16 mouse cellular contexts compared by ENCODE assay signal in the genomic region with DNA sequence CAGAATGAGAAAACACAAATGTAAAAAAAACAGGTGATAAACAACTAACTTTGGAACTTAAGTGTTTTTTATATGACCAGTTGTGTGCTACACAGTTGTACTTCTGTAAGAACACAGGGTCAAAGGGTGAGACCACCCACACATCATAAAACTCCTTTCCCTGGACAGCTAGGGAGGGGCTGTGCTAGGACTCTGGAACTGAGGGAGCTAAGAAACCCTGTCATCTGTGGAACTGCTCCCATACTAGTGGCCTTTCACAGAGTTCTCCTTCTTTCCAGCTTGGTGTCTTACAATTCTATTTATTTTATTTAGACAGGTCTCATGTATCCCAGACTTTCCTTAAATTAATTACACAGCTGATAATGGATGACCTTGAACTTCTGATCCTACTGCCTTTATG.
"Had no signal": no experiment of that assay in that cellular context is flagged by ENCODE, and none has a peak within 500 bp of the region (broad histone marks: within the 10 kb centered on the region; RNA-seq: fewer than 3 reads in every experiment).

No protein-coding gene starts in this region.

- H3K27me3 ChIP-seq: liver, embryonic 13.5 days; liver, embryonic 15.5 days; neural tube, embryonic 12.5 days had no signal

- H3K4me2 ChIP-seq: liver, embryonic 13.5 days; liver, embryonic 15.5 days; midbrain, embryonic 12.5 days; neural tube, embryonic 12.5 days had no signal

- H3K4me3 ChIP-seq: liver, embryonic 13.5 days; liver, embryonic 15.5 days; megakaryocyte, embryonic 14.5 days; midbrain, embryonic 12.5 days; neural tube, embryonic 12.5 days had no signal

- H3K36me3 ChIP-seq: liver, embryonic 13.5 days; liver, embryonic 15.5 days; midbrain, embryonic 12.5 days; neural tube, embryonic 12.5 days had no signal

- H3K9me3 ChIP-seq: liver, embryonic 13.5 days; liver, embryonic 15.5 days; megakaryocyte, embryonic 14.5 days; midbrain, embryonic 12.5 days; neural tube, embryonic 12.5 days had no signal

- H3K27ac ChIP-seq: liver, embryonic 13.5 days; liver, embryonic 15.5 days; macrophage; midbrain, embryonic 12.5 days; neural tube, embryonic 12.5 days had no signal

- ATAC-seq: liver, postnatal 0 days had no signal

- DNase-seq: liver, embryonic 13.5 days; liver, postnatal 0 days; lung, adult 2 months; lung, postnatal 10 days; lung, postnatal 36 days; midbrain, embryonic 14.5 days; right cerebral cortex, postnatal 14 days; spleen, adult 18-20 months; thymus, adult 18-20 months; thymus, postnatal 14 days; thymus, postnatal 36 days had no signal

- H3K9ac ChIP-seq: liver, embryonic 13.5 days; liver, embryonic 15.5 days; liver, postnatal 0 days; midbrain, embryonic 12.5 days; neural tube, embryonic 12.5 days had no signal

- H3K4me1 ChIP-seq: liver, embryonic 15.5 days had no signal
